Mouse (Mus musculus) activated CD4-positive, CD25-positive, alpha-beta regulatory T cell, adult 4 months (primary cell): ENCODE measurements around the gene Sumo1. TPM values are rescaled to one million over a fixed set of nuclear protein-coding genes. Genes with fewer than 3 reads are reported as not detected.
A peak's percentile ranks its signal among the peaks of the same experiment; 100 is the strongest.
"Not testable (repeated sequence)": the region's sequence is repeated elsewhere in the genome, so short reads cannot be mapped to it uniquely, and the experiment has no call there.

Source experiments
- ATAC-seq: one replicate; pipeline ENCODE4 v1.8.0; 2017
- polyA plus RNA-seq, 2 experiments: library from polyadenylated mRNA; unstranded; fragments of 100-300 nt; shearing (Covaris generic); gene quantifications; one replicate each; pipeline ENCODE4 v1.2.1; 2017

Sumo1 gene
- polyA plus RNA-seq, 2 experiments from 2014 or later = 504 to 528 TPM

- no peak for ATAC-seq
Measured at GRCm38 (mm10) chr1:59636349-59636748, 34.3 kb downstream of the Sumo1 start.

- ATAC-seq = no peak
Measured at GRCm38 (mm10) chr1:59633056-59633455, 37.6 kb downstream of the Sumo1 start.

GRCm38 (mm10) chr1:59631986-59632659, 38.5 kb downstream of the Sumo1 start:
- ATAC-seq = no peak

GRCm38 (mm10) chr1:59630356-59630755, 40.3 kb downstream of the Sumo1 start:
- ATAC-seq = not testable (repeated sequence)

GRCm38 (mm10) chr1:59629194-59629593, 41.4 kb downstream of the Sumo1 start:
- no peak for ATAC-seq

GRCm38 (mm10) chr1:59625410-59625809, 45.2 kb downstream of the Sumo1 start:
- no peak for ATAC-seq

- peak; percentile 73 for ATAC-seq
Measured at GRCm38 (mm10) chr1:59623325-59624017, 47.2 kb downstream of the Sumo1 start.

- no peak for ATAC-seq
Measured at GRCm38 (mm10) chr1:59619201-59619600, 51.4 kb downstream of the Sumo1 start.

- ATAC-seq = no peak
Measured at GRCm38 (mm10) chr1:59615021-59615420, 55.6 kb downstream of the Sumo1 start.

GRCm38 (mm10) chr1:59613795-59614194, 56.8 kb downstream of the Sumo1 start:
- peak; percentile 17 for ATAC-seq

GRCm38 (mm10) chr1:59610929-59611328, 59.7 kb downstream of the Sumo1 start:
- ATAC-seq = no peak

- no peak for ATAC-seq
Measured at GRCm38 (mm10) chr1:59609896-59610295, 60.7 kb downstream of the Sumo1 start.

GRCm38 (mm10) chr1:59609458-59609857, 61.2 kb downstream of the Sumo1 start:
- ATAC-seq = no peak

- peak; percentile 46 for ATAC-seq
Measured at GRCm38 (mm10) chr1:59608920-59609319, 61.7 kb downstream of the Sumo1 start.

- ATAC-seq = peak; percentile 92
Measured at GRCm38 (mm10) chr1:59608125-59608762, 62.4 kb downstream of the Sumo1 start.

GRCm38 (mm10) chr1:59607071-59607470, 63.6 kb downstream of the Sumo1 start:
- ATAC-seq = no peak

- ATAC-seq = no peak
Measured at GRCm38 (mm10) chr1:59606479-59606878, 64.2 kb downstream of the Sumo1 start.

- no peak for ATAC-seq
Measured at GRCm38 (mm10) chr1:59603893-59604292, 66.7 kb downstream of the Sumo1 start.

- ATAC-seq = no peak
Measured at GRCm38 (mm10) chr1:59603417-59603712, 67.3 kb downstream of the Sumo1 start.

GRCm38 (mm10) chr1:59602531-59603416, 67.9 kb downstream of the Sumo1 start:
- ATAC-seq = peak; percentile 85

GRCm38 (mm10) chr1:59595609-59596008, 75.0 kb downstream of the Sumo1 start:
- no peak for ATAC-seq

- no peak for ATAC-seq
Measured at GRCm38 (mm10) chr1:59594586-59595266, 75.9 kb downstream of the Sumo1 start.
